Mouse (Mus musculus) right cerebral cortex, postnatal 36 days (tissue): Measurements from ENCODE around the gene Tango6.

Experiments used
- DNase-seq, 2 experiments: peaks; one replicate each; pipeline ENCODE4 v3.0.0; 2022; ENCODE audit warnings: low spot score in 2 of 2, mixed read lengths in 1 of 2

Tango6 gene

GRCm38 (mm10) chr8:106700131-106700530 lies 17.3 kb downstream of the Tango6 start:
- DNase-seq = no peak

GRCm38 (mm10) chr8:106701360-106701759 lies 18.5 kb downstream of the Tango6 start:
- DNase-seq = no peak

- DNase-seq = no peak
These were observed 21.5 kb downstream of the Tango6 start for GRCm38 (mm10) chr8:106704199-106704900.

GRCm38 (mm10) chr8:106704901-106705321 lies 22.0 kb downstream of the Tango6 start:
- DNase-seq = peak in 1 of 2 experiments; percentile 14

GRCm38 (mm10) chr8:106706194-106706593 lies 23.3 kb downstream of the Tango6 start:
- no peak for DNase-seq

GRCm38 (mm10) chr8:106710002-106710401 lies 27.1 kb downstream of the Tango6 start:
- no peak for DNase-seq

GRCm38 (mm10) chr8:106712487-106712886 lies 29.6 kb downstream of the Tango6 start:
- no peak for DNase-seq

- no peak for DNase-seq
These were observed 31.4 kb downstream of the Tango6 start for GRCm38 (mm10) chr8:106714297-106714696.

- peak; percentile 60 to 65 for DNase-seq
These were observed 35.2 kb downstream of the Tango6 start for GRCm38 (mm10) chr8:106718091-106718500.

- no peak for DNase-seq
These were observed 38.1 kb downstream of the Tango6 start for GRCm38 (mm10) chr8:106720921-106721320.

- DNase-seq = no peak
These were observed 39.6 kb downstream of the Tango6 start for GRCm38 (mm10) chr8:106722453-106722852.

GRCm38 (mm10) chr8:106723921-106724320 lies 41.1 kb downstream of the Tango6 start:
- DNase-seq = no peak

- no peak for DNase-seq
These were observed 43.7 kb downstream of the Tango6 start for GRCm38 (mm10) chr8:106726551-106726950.

- no peak for DNase-seq
These were observed 44.5 kb downstream of the Tango6 start for GRCm38 (mm10) chr8:106727241-106727835.

- DNase-seq = no peak
These were observed 45.0 kb downstream of the Tango6 start for GRCm38 (mm10) chr8:106727889-106728288.

GRCm38 (mm10) chr8:106732921-106733320 lies 50.1 kb downstream of the Tango6 start:
- DNase-seq = no peak

GRCm38 (mm10) chr8:106733703-106734102 lies 50.8 kb downstream of the Tango6 start:
- no peak for DNase-seq

GRCm38 (mm10) chr8:106734222-106734621 lies 51.4 kb downstream of the Tango6 start:
- DNase-seq = no peak

GRCm38 (mm10) chr8:106736861-106737662 lies 54.2 kb downstream of the Tango6 start:
- DNase-seq = no peak

GRCm38 (mm10) chr8:106737846-106738245 lies 55.0 kb downstream of the Tango6 start:
- DNase-seq = no peak

- no peak for DNase-seq
These were observed 59.5 kb downstream of the Tango6 start for GRCm38 (mm10) chr8:106742321-106742720.

- DNase-seq = no peak
These were observed 60.5 kb downstream of the Tango6 start for GRCm38 (mm10) chr8:106743361-106743760.

- no peak for DNase-seq
These were observed 70.6 kb downstream of the Tango6 start for GRCm38 (mm10) chr8:106753436-106753835.
